Mouse (Mus musculus): ENCODE measurements at regions not wholly inside any gene's neighbourhood (a gene's known extent, or its start where the extent isn't known, plus 50 kb on each side); places are given as distances from the start of the nearest gene placed in this dataset.

- peak in 1 of 2 experiments; percentile 34 for DNase-seq (ENCODE audit: low spot score in 2 of 2)
Measured at GRCm38 (mm10) chr19:21077771-21078548, 124.0 kb upstream of the Tmc1 start.

GRCm38 (mm10) chr19:21068381-21068780, 114.4 kb upstream of the Tmc1 start:
- DNase-seq (ENCODE audit: low spot score in 2 of 2): no peak

- peak; percentile 13 to 19 for DNase-seq (ENCODE audit: low spot score in 2 of 2)
Measured at GRCm38 (mm10) chr19:21066432-21067113, 112.6 kb upstream of the Tmc1 start.

- no peak for DNase-seq (ENCODE audit: low spot score in 2 of 2)
Measured at GRCm38 (mm10) chr19:21064902-21065301, 110.9 kb upstream of the Tmc1 start.

GRCm38 (mm10) chr19:21053597-21054544, 99.9 kb upstream of the Tmc1 start:
- no peak for DNase-seq (ENCODE audit: low spot score in 2 of 2)

- no peak for DNase-seq (ENCODE audit: low spot score in 2 of 2)
Measured at GRCm38 (mm10) chr19:21052771-21053170, 98.8 kb upstream of the Tmc1 start.

GRCm38 (mm10) chr19:21051872-21052271, 97.9 kb upstream of the Tmc1 start:
- no peak for DNase-seq (ENCODE audit: low spot score in 2 of 2)

GRCm38 (mm10) chr19:21050994-21051721, 97.2 kb upstream of the Tmc1 start:
- DNase-seq (ENCODE audit: low spot score in 2 of 2): peak in 1 of 2 experiments; percentile 17

GRCm38 (mm10) chr19:21049301-21049700, 95.3 kb upstream of the Tmc1 start:
- no peak for DNase-seq (ENCODE audit: low spot score in 2 of 2)

GRCm38 (mm10) chr19:21045565-21045964, 91.6 kb upstream of the Tmc1 start:
- DNase-seq (ENCODE audit: low spot score in 2 of 2): no peak

GRCm38 (mm10) chr19:21043958-21044357, 90.0 kb upstream of the Tmc1 start:
- no peak for DNase-seq (ENCODE audit: low spot score in 2 of 2)

GRCm38 (mm10) chr19:21042536-21042935, 88.5 kb upstream of the Tmc1 start:
- no peak for DNase-seq (ENCODE audit: low spot score in 2 of 2)

- DNase-seq (ENCODE audit: low spot score in 2 of 2): peak in 1 of 2 experiments; percentile 32
Measured at GRCm38 (mm10) chr19:21037448-21038077, 83.6 kb upstream of the Tmc1 start.

GRCm38 (mm10) chr19:21036507-21037425, 82.8 kb upstream of the Tmc1 start:
- peak in 1 of 2 experiments; percentile 59 for DNase-seq (ENCODE audit: low spot score in 2 of 2)

GRCm38 (mm10) chr19:21035505-21035904, 81.5 kb upstream of the Tmc1 start:
- DNase-seq (ENCODE audit: low spot score in 2 of 2): no peak

GRCm38 (mm10) chr19:21033991-21034390, 80.0 kb upstream of the Tmc1 start:
- no peak for DNase-seq (ENCODE audit: low spot score in 2 of 2)

GRCm38 (mm10) chr19:21032558-21032957, 78.6 kb upstream of the Tmc1 start:
- no peak for DNase-seq (ENCODE audit: low spot score in 2 of 2)

GRCm38 (mm10) chr19:21031768-21032308, 77.8 kb upstream of the Tmc1 start:
- DNase-seq (ENCODE audit: low spot score in 2 of 2): no peak

GRCm38 (mm10) chr19:21030971-21031370, 77.0 kb upstream of the Tmc1 start:
- no peak for DNase-seq (ENCODE audit: low spot score in 2 of 2)
